Mouse (Mus musculus): ENCODE measurements around the gene Krtap10-4. TPM values are rescaled to one million over a fixed set of nuclear protein-coding genes. Genes with fewer than 3 reads are reported as not detected.
"Not testable (repeated sequence)": the region's sequence is repeated elsewhere in the genome, so short reads cannot be mapped to it uniquely, and the experiment has no call there.

Krtap10-4 gene
- total and polyA plus RNA-seq, 3 experiments, result not detected

DNA sequence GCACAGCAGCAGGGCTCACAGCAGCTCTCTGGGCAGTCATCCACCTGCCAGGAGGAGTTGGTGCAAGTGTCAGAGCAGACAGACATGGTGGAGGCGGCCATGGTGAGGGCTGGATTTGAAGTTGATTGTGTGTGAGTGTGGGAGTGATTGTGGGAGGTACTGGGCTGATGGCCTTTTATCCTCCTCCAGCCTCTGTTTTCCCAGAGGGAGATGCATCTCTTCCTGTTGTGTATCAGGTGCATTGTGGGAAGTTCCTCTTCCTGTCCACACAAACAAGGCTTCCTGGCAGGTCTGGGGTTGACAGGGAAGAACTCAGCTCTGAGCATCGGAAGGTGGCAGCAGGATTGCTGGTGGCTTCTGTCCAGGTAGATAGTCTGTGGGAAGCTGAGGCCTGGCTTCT, 31.9 kb downstream of the Krtap10-4 start, which contains the start of gene Gm9639:
Gene Gm9639, minus strand, starts transcription at position 101 of the 400 bp plus-strand sequence.
- no peak for DNase-seq (ENCODE audit: low read depth, low spot score)
- no peaks in the 10 kb centered on the region for H3K36me3 ChIP-seq (ENCODE audit: control insufficient read depth in 1 of 2, insufficient read depth in 2 of 2, low read length in 2 of 2)
- TF ChIP-seq ZKSCAN1 (IDR thresholded peaks at IDR 0.05; ENCODE audit: low read depth, low read length) (no peak), EP300 (IDR thresholded peaks at IDR 0.05; ENCODE audit: low read depth in 1 of 2, low read length in 2 of 2) (no peak), CHD2 (IDR thresholded peaks at IDR 0.05; ENCODE audit: low read length) (no peak), TAL1 (IDR thresholded peaks at IDR 0.05; ENCODE audit: low read length) (no peak), ZMIZ1 (IDR thresholded peaks at IDR 0.05; ENCODE audit: low read depth, low read length) (no peak), HCFC1 (IDR thresholded peaks at IDR 0.05; ENCODE audit: low read depth, low read length) (no peak)
- no peak within 1 kb of the TSS for H3K27ac ChIP-seq (ENCODE audit: control insufficient read depth, low read depth, low read length)
- no peaks in the 10 kb centered on the region for H3K9me3 ChIP-seq (replicated peaks; ENCODE audit: insufficient read depth, low read length)
- H3K4me3 ChIP-seq (ENCODE audit: control insufficient read depth in 1 of 2, insufficient read depth in 1 of 2, low read depth in 2 of 2, low read length in 2 of 2), result no peak within 1 kb of the TSS
- H3K27me3 ChIP-seq (ENCODE audit: control insufficient read depth in 1 of 2, insufficient read depth in 2 of 2, low read length in 2 of 2), result 0 out of 4 replicates have a peak, but pooled peaks cover 0 to 1% of the 10 kb centered on the region in 2 experiments
- no peaks in the 10 kb centered on the region for H3K4me1 ChIP-seq (ENCODE audit: control insufficient read depth in 1 of 2, insufficient read depth in 2 of 2, low read length in 2 of 2)
- no peaks in the 10 kb centered on the region for H3K79me2 ChIP-seq (ENCODE audit: control insufficient read depth, insufficient read depth, low read length, poor library complexity)
- no peak within 1 kb of the TSS for H3K9ac ChIP-seq (ENCODE audit: control insufficient read depth, low read depth, low read length, poor library complexity, severe bottlenecking)

DNA sequence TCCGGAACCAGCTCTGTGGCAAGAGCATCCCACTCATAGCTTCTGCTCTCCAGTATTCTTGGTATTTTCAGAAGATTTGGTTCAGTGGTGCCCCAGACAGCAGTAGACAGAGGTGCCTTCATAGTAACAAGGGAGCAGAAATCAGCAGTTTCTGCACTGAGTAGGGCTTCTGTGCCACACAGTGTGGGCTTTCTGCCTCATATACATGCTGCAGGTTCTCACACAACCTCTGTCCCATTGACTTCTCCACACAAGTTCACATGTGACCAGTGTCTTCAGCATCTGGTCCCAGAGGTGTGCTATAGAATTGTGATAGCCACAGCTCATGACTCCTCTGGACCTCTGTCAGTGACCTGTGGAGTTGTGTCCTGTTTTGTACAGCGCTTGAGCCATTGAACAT, 38.3 kb downstream of the Krtap10-4 start:
- no peak for DNase-seq (ENCODE audit: low read depth, low spot score)
- Histone ChIP-seq H3K27me3 (ENCODE audit: control insufficient read depth in 1 of 2, insufficient read depth in 2 of 2, low read length in 2 of 2) (no peaks in the 10 kb centered on the region; a peak in 1 of 4 replicates), H3K36me3 (ENCODE audit: control insufficient read depth in 1 of 2, insufficient read depth in 2 of 2, low read length in 2 of 2) (no peaks in the 10 kb centered on the region), H3K4me3 (ENCODE audit: control insufficient read depth in 1 of 2, insufficient read depth in 1 of 2, low read depth in 2 of 2, low read length in 2 of 2) (no peak overlapping the region), H3K27ac (ENCODE audit: control insufficient read depth, low read depth, low read length) (no peak overlapping the region), H3K9ac (ENCODE audit: control insufficient read depth, low read depth, low read length, poor library complexity, severe bottlenecking) (no peak overlapping the region), H3K9me3 (replicated peaks; ENCODE audit: insufficient read depth, low read length) (no peaks in the 10 kb centered on the region), H3K4me1 (ENCODE audit: control insufficient read depth in 1 of 2, insufficient read depth in 2 of 2, low read length in 2 of 2) (no peaks in the 10 kb centered on the region), H3K79me2 (ENCODE audit: control insufficient read depth, insufficient read depth, low read length, poor library complexity) (no peaks in the 10 kb centered on the region)
- TF ChIP-seq CHD2 (IDR thresholded peaks at IDR 0.05; ENCODE audit: low read length), result no peak
- TF ChIP-seq POLR2AphosphoS5 (IDR thresholded peaks at IDR 0.05; ENCODE audit: borderline replicate concordance, low read depth, low read length), result no peak
- no peak for TF ChIP-seq SMC3 (IDR thresholded peaks at IDR 0.05; ENCODE audit: low read depth, low read length)
- TF ChIP-seq MAFK (IDR thresholded peaks at IDR 0.05; ENCODE audit: borderline replicate concordance, low read depth, low read length), result no peak
- TF ChIP-seq TAL1 (IDR thresholded peaks at IDR 0.05; ENCODE audit: low read length), result no peak
- no peak for TF ChIP-seq JUND (IDR thresholded peaks at IDR 0.05; ENCODE audit: low read depth, low read length)
- TF ChIP-seq NELFE (IDR thresholded peaks at IDR 0.05; ENCODE audit: low read depth, low read length), result no peak
- no peak for TF ChIP-seq CHD1 (IDR thresholded peaks at IDR 0.05; ENCODE audit: low read depth, low read length)
- no peak for TF ChIP-seq ETS1 (IDR thresholded peaks at IDR 0.05; ENCODE audit: low read depth, low read length)
- TF ChIP-seq TBP (IDR thresholded peaks at IDR 0.05; ENCODE audit: low read depth, low read length), result no peak
- no peak for TF ChIP-seq GATA1 (IDR thresholded peaks at IDR 0.05; ENCODE audit: low read depth, low read length)
- no peak for TF ChIP-seq NRF1 (IDR thresholded peaks at IDR 0.05; ENCODE audit: insufficient read depth, low read depth, low read length, poor library complexity, severe bottlenecking)
- no peak for TF ChIP-seq HCFC1 (IDR thresholded peaks at IDR 0.05; ENCODE audit: low read depth, low read length)
- TF ChIP-seq POLR2AphosphoS2 (IDR thresholded peaks at IDR 0.05; ENCODE audit: low read length), result no peak
- no peak for TF ChIP-seq MXI1 (IDR thresholded peaks at IDR 0.05; ENCODE audit: low read depth, low read length)

DNA sequence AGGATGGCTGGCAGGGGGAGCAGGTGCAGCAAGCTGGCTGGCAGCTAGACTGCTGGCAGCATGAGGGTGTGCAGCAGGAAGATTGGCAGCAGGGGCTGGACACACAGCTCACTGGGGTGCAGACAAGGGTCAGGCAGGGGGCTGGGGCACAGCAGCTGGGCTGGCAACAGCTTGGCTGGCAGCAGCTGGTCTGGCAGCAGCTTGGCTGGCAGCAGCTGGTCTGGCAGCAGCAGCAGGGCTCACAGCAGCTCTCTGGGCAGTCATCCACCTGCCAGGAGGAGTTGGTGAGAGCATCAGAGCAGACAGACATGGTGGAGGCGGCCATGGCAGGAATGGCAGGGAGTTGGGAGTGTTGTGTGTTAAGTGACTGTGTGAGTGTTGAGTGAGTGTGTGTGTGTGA, 39.0 kb downstream of the Krtap10-4 start, which contains the start of gene Gm7137:
Gene Gm7137, minus strand, starts transcription at position 325 of the 400 bp plus-strand sequence.
- not testable (repeated sequence) for H3K9me3 ChIP-seq (replicated peaks; ENCODE audit: insufficient read depth, low read length); H3K79me2 ChIP-seq (ENCODE audit: control insufficient read depth, insufficient read depth, low read length, poor library complexity); H3K27me3 ChIP-seq (ENCODE audit: control insufficient read depth in 1 of 2, insufficient read depth in 2 of 2, low read length in 2 of 2); H3K4me3 ChIP-seq (ENCODE audit: control insufficient read depth in 1 of 2, insufficient read depth in 1 of 2, low read depth in 2 of 2, low read length in 2 of 2); H3K27ac ChIP-seq (ENCODE audit: control insufficient read depth, low read depth, low read length); H3K9ac ChIP-seq (ENCODE audit: control insufficient read depth, low read depth, low read length, poor library complexity, severe bottlenecking); H3K36me3 ChIP-seq (ENCODE audit: control insufficient read depth in 1 of 2, insufficient read depth in 2 of 2, low read length in 2 of 2); H3K4me1 ChIP-seq (ENCODE audit: control insufficient read depth in 1 of 2, insufficient read depth in 2 of 2, low read length in 2 of 2); DNase-seq (ENCODE audit: low read depth, low spot score)

DNA sequence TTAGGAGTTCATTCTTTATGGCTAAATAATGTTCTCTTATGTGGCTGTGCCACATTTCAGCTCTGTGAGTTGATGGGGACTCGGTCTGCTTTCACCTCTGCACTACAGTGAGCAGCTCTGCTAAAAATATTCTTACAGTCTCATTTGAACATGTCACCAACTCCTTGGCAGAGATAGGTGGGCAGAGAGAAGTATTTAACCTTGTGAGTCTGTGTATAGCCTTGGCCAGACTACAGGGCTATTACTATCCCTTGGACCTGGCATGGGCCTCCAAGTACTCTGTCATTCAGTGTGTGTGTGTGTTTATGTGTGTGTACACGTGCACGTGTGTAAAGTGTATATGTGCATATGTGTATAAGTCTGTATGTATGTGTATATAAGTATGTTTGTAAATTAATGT, 43.5 kb downstream of the Krtap10-4 start:
- H3K9ac ChIP-seq (ENCODE audit: control insufficient read depth, low read depth, low read length, poor library complexity, severe bottlenecking); H3K27me3 ChIP-seq (ENCODE audit: control insufficient read depth in 1 of 2, insufficient read depth in 2 of 2, low read length in 2 of 2); H3K79me2 ChIP-seq (ENCODE audit: control insufficient read depth, insufficient read depth, low read length, poor library complexity); H3K27ac ChIP-seq (ENCODE audit: control insufficient read depth, low read depth, low read length); H3K4me1 ChIP-seq (ENCODE audit: control insufficient read depth in 1 of 2, insufficient read depth in 2 of 2, low read length in 2 of 2); H3K9me3 ChIP-seq (replicated peaks; ENCODE audit: insufficient read depth, low read length); H3K36me3 ChIP-seq (ENCODE audit: control insufficient read depth in 1 of 2, insufficient read depth in 2 of 2, low read length in 2 of 2); DNase-seq (ENCODE audit: low read depth, low spot score); H3K4me3 ChIP-seq (ENCODE audit: control insufficient read depth in 1 of 2, insufficient read depth in 1 of 2, low read depth in 2 of 2, low read length in 2 of 2): not testable (repeated sequence)

Measured in MEL (cell line).